Mouse (Mus musculus) liver, embryonic 11.5 days (tissue): ENCODE data around the gene Dennd2c. TPM values are rescaled to one million over a fixed set of nuclear protein-coding genes. Genes with fewer than 3 reads are reported as not detected.
"Not testable (repeated sequence)": the region's sequence is repeated elsewhere in the genome, so short reads cannot be mapped to it uniquely, and the experiment has no call there.

Experiments used
- ATAC-seq: fragments of 200-750 bp; cut with Nextera tagmentation; replicated peaks from 2 replicates; pipeline ENCODE4 v1.8.0; 2017; ENCODE audit warnings: moderate number of reproducible peaks, mild to moderate bottlenecking, moderate TSS enrichment, moderate library complexity; ENCODE audit not compliant: low FRiP score
- DNase-seq: peaks from one replicate; pipeline ENCODE4 v3.0.0-alpha.2; 2017; ENCODE audit warnings: low spot score
- H3K27ac ChIP-seq: fragments of 300-500 bp; sonication (generic); 2 replicates; pipeline ENCODE4 v1.5.1; 2014; ENCODE audit warnings: mild to moderate bottlenecking, low read depth, low read length, control low read depth
- H3K27me3 ChIP-seq: fragments of 300-500 bp; sonication (generic); replicated peaks from 2 replicates; pipeline ENCODE4 v1.6.1; 2014; ENCODE audit warnings: low read length, mixed read lengths; ENCODE audit not compliant: control insufficient read depth, insufficient read depth
- H3K36me3 ChIP-seq: fragments of 300-500 bp; sonication (generic); 2 replicates; pipeline ENCODE4 v1.6.1; 2014; ENCODE audit warnings: mild to moderate bottlenecking, low read length, moderate library complexity, mixed read lengths; ENCODE audit not compliant: control insufficient read depth, insufficient read depth
- H3K4me1 ChIP-seq: fragments of 300-500 bp; sonication (generic); replicated peaks from 2 replicates; pipeline ENCODE4 v1.6.1; 2014; ENCODE audit warnings: low read length, mixed read lengths; ENCODE audit not compliant: control insufficient read depth, insufficient read depth
- H3K4me2 ChIP-seq: fragments of 300-500 bp; sonication (generic); 2 replicates; pipeline ENCODE4 v1.6.1; 2014; ENCODE audit warnings: mild to moderate bottlenecking, control low read depth, moderate library complexity
- H3K4me3 ChIP-seq: fragments of 300-500 bp; sonication (generic); 2 replicates; pipeline ENCODE4 v1.5.1; 2014; ENCODE audit warnings: low read depth, low read length, control low read depth
- H3K9ac ChIP-seq: fragments of 300-500 bp; sonication (generic); 2 replicates; pipeline ENCODE4 v1.6.1; 2014; ENCODE audit warnings: low read depth, low read length, control low read depth
- H3K9me3 ChIP-seq: fragments of 300-500 bp; sonication (generic); 2 replicates; pipeline ENCODE4 v1.6.1; 2016; ENCODE audit warnings: low read length, inconsistent platforms, mixed read lengths; ENCODE audit not compliant: control insufficient read depth
- WGBS: fragments of 180-500 bp; shearing (Covaris S2); extraction: QIAGEN DNeasy Blood & Tissue Kit; methylation state at CpG from one replicate; pipeline ENCODE4 v1.1.7; 2014; 5-methylcytosine and 5-hydroxymethylcytosine counted together
- polyA plus RNA-seq: library from polyadenylated mRNA; unstranded; fragments of >200 nt; fragmentation: Nextera tagmentation; extraction: Ambion mirVana; gene quantifications from 2 replicates; pipeline ENCODE4 v1.2.1, GENCODE M21; 2014

Gene Dennd2c
- polyA plus RNA-seq, 1 experiment from 2014 or later = 8.8 TPM

- H3K36me3 ChIP-seq = no peaks in the 10 kb centered on the region
- WGBS = 62% methylated on average over 5 of the region's 5 CpGs
- H3K4me1 ChIP-seq = no peaks in the 10 kb centered on the region; the same call in 1 of the 2 replicates
- no peak overlapping the region for H3K4me2 ChIP-seq
- no peaks in the 10 kb centered on the region for H3K9me3 ChIP-seq
- H3K4me3 ChIP-seq = no peak overlapping the region
- H3K27ac ChIP-seq = no peak overlapping the region
- H3K27me3 ChIP-seq = no peaks in the 10 kb centered on the region
- no peak for DNase-seq
- no peak overlapping the region for H3K9ac ChIP-seq
- ATAC-seq = no peak
These were observed 105.3 kb downstream of the Dennd2c start for GRCm38 (mm10) chr3:103207749-103208148.

DNA sequence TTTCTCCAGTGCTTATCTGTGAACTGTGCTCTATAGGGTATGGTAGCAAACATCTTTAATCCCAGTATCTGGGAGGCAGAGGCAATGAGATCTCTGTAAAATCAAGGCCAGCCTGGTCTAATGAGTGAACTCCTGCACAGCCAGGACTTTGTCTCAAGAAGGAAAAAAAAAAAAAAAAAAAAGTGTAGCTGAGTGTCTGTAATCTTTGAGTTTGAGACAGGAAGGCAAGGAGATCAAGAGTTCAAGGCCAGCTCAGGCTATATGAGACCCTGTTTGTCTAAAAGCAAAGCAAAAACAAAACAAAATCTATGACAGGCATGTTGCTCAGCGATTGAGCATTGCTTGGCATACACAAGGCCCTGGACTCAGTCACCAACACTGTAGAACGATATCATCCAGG, 105.8 kb downstream of the Dennd2c start:
- ATAC-seq = no peak
- no peaks in the 10 kb centered on the region; the same call in 1 of the 2 replicates for H3K4me1 ChIP-seq
- 71% methylated on average over 2 of the region's 2 CpGs for WGBS
- H3K27me3 ChIP-seq = no peaks in the 10 kb centered on the region
- no peaks in the 10 kb centered on the region for H3K9me3 ChIP-seq
- no peaks in the 10 kb centered on the region for H3K36me3 ChIP-seq
- H3K9ac ChIP-seq = no peak overlapping the region
- no peak overlapping the region for H3K4me2 ChIP-seq
- no peak overlapping the region for H3K4me3 ChIP-seq
- DNase-seq = no peak
- H3K27ac ChIP-seq = no peak overlapping the region

DNA sequence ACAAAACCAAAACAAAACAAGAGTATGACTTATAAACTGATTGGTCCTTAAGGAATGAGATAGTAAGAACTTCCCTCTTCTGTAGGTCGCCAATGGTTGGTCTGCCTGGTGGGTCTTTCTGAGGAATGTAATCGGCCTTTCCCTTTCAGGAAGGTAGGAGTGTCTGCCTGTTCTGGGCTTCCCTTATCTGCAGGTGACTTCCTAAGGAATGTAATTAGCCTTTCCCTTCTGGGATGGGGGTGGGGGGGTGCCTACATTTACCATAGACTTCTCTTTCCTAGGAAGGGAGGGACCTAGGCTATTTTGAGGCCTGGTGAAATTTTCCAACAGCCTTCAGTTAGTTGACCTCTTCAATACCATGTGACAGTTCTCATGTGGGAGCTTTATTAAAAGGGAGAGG, 108.7 kb downstream of the Dennd2c start:
- Histone ChIP-seq H3K4me3 (no peak overlapping the region), H3K27me3 (no peaks in the 10 kb centered on the region), H3K27ac (no peak overlapping the region), H3K9ac (no peak overlapping the region), H3K4me2 (no peak overlapping the region), H3K36me3 (no peaks in the 10 kb centered on the region), H3K9me3 (no peaks in the 10 kb centered on the region), H3K4me1 (no peaks in the 10 kb centered on the region; the same call in 1 of the 2 replicates)
- ATAC-seq = no peak
- no peak for DNase-seq
- 63% methylated on average over 2 of the region's 2 CpGs for WGBS

DNA sequence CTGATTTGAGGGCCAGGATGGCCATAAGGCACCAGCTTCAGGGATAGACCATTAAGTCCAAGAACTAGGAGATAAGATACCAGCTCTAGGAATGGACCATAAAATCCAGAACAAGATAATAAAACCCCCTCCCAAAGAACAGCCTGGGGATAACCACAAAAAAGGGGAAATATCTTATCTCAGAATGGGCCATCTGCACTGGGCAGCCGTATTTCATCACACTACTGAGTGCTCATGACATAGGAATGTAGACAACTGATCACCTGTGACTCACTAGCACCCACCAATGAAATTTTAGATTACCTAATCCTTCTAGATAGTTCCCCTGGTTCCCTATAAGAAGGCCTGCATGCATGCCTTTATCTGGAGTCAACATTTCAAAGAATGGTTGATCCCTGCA, 109.7 kb downstream of the Dennd2c start:
- WGBS = 32% methylated on average over 1 of the region's 1 CpGs
- Histone ChIP-seq H3K9me3 (no peaks in the 10 kb centered on the region), H3K27me3 (no peaks in the 10 kb centered on the region), H3K4me3 (no peak overlapping the region), H3K4me2 (no peak overlapping the region), H3K27ac (no peak overlapping the region), H3K4me1 (no peaks in the 10 kb centered on the region; the same call in 1 of the 2 replicates), H3K36me3 (no peaks in the 10 kb centered on the region), H3K9ac (no peak overlapping the region)
- ATAC-seq (no peak), DNase-seq (no peak)

DNA sequence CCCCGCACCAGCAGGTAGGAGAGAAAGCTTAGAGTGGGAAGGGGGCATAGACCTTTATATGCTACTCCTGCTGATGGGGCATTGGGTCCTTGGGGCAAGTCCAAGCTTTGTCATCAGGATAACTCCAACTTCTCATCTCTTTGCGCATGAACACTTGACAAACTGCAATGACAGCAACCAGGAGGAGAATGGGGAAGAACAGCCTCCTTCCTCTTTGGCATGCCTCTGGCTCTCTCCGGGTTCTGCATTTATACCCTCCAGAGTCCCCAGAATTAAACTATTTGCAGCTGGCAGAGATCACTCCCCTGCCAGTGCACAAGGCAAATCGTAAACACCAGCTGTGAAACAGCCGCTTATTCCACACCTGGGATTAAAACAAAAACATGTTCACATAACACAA, 111.1 kb downstream of the Dennd2c start:
- Histone ChIP-seq H3K27ac (no peak overlapping the region), H3K4me1 (no peaks in the 10 kb centered on the region; the same call in 1 of the 2 replicates), H3K36me3 (no peaks in the 10 kb centered on the region), H3K9me3 (no peaks in the 10 kb centered on the region), H3K27me3 (no peaks in the 10 kb centered on the region), H3K4me2 (no peak overlapping the region), H3K9ac (no peak overlapping the region), H3K4me3 (no peak overlapping the region)
- WGBS = 76% methylated on average over 5 of the region's 5 CpGs
- DNase-seq (no peak), ATAC-seq (no peak)

- no peaks in the 10 kb centered on the region; the same call in 1 of the 2 replicates for H3K4me1 ChIP-seq
- DNase-seq = no peak
- H3K27ac ChIP-seq = no peak overlapping the region
- H3K9ac ChIP-seq = no peak overlapping the region
- WGBS = 84% methylated on average over 8 of the region's 8 CpGs
- no peak for ATAC-seq
- H3K4me2 ChIP-seq = no peak overlapping the region
- no peaks in the 10 kb centered on the region for H3K9me3 ChIP-seq
- H3K27me3 ChIP-seq = no peaks in the 10 kb centered on the region
- H3K4me3 ChIP-seq = no peak overlapping the region
- H3K36me3 ChIP-seq = no peaks in the 10 kb centered on the region
These were observed 112.3 kb downstream of the Dennd2c start for GRCm38 (mm10) chr3:103214593-103215285.

GRCm38 (mm10) chr3:103215399-103215798, 113.0 kb downstream of the Dennd2c start:
- not testable (repeated sequence) for H3K9me3 ChIP-seq, H3K36me3 ChIP-seq, H3K27ac ChIP-seq, H3K27me3 ChIP-seq, H3K9ac ChIP-seq, ATAC-seq, DNase-seq, H3K4me1 ChIP-seq, H3K4me3 ChIP-seq, H3K4me2 ChIP-seq
- 80% methylated on average over 8 of the region's 8 CpGs for WGBS

Other genes starting within 250 kb of the Dennd2c start
- gene Sycp1, start 166.5 kb upstream of the Dennd2c start, polyA plus RNA-seq = 0.12 and 0.19 TPM in 2 replicates
- 18.3 and 21.9 TPM in 2 replicates for gene Nr1h5, start 138.5 kb upstream of the Dennd2c start, polyA plus RNA-seq
- gene Sike1, start 106.9 kb upstream of the Dennd2c start, polyA plus RNA-seq = 40.5 and 42.9 TPM in 2 replicates
- gene Csde1, start 82.2 kb upstream of the Dennd2c start, polyA plus RNA-seq = 254 and 288 TPM in 2 replicates
- 102 and 112 TPM in 2 replicates for gene Nras, start 44.3 kb upstream of the Dennd2c start, polyA plus RNA-seq
- 0.40 and 0.53 TPM in 2 replicates for gene Ampd1, start 28.6 kb upstream of the Dennd2c start, polyA plus RNA-seq
- 272 and 278 TPM in 2 replicates for gene Bcas2, start 69.1 kb downstream of the Dennd2c start, polyA plus RNA-seq
- 22.1 and 22.7 TPM in 2 replicates for gene Trim33, start 176.7 kb downstream of the Dennd2c start, polyA plus RNA-seq